Mouse (Mus musculus): ENCODE data around the gene Dock1. TPM values are rescaled to one million over a fixed set of nuclear protein-coding genes. Genes with fewer than 3 reads are reported as not detected.

Dock1 gene
- total and polyA plus RNA-seq, 3 experiments, result not detected

- Histone ChIP-seq H3K9me3 (replicated peaks; ENCODE audit: low read length) (peaks cover 73% of the 10 kb centered on the region), H3K79me2 (replicated peaks; ENCODE audit: control insufficient read depth, extremely low read depth, insufficient read depth, poor library complexity, severe bottlenecking) (no peaks in the 10 kb centered on the region), H3K4me2 (ENCODE audit: insufficient read depth, low read depth, poor library complexity, severe bottlenecking) (no peak overlapping the region), H3K4me1 (ENCODE audit: control insufficient read depth in 1 of 2, insufficient read depth in 2 of 2) (no peaks in the 10 kb centered on the region), H3K27me3 (replicated peaks) (no peaks in the 10 kb centered on the region), H3K9ac (ENCODE audit: insufficient read depth, low read depth) (no peak overlapping the region), H3K27ac (ENCODE audit: insufficient read depth, low read depth) (no peak overlapping the region), H3K36me3 (replicated peaks in 1 of 2; ENCODE audit: control insufficient read depth in 1 of 2, insufficient read depth in 1 of 2, low read length in 1 of 2) (no peaks in the 10 kb centered on the region), H3K4me3 (replicated peaks in 1 of 3; ENCODE audit: low read depth in 2 of 3, low read length in 2 of 3, poor library complexity in 1 of 3) (no peak overlapping the region)
- TF ChIP-seq BHLHE40 (IDR thresholded peaks at IDR 0.05; ENCODE audit: low read depth, low read length) (no peak), CHD2 (IDR thresholded peaks at IDR 0.05; ENCODE audit: low read length) (no peak), ZNF384 (IDR thresholded peaks at IDR 0.05; ENCODE audit: low read depth, low read length) (no peak), SIN3A (IDR thresholded peaks at IDR 0.05; ENCODE audit: low read length) (no peak), MAZ (IDR thresholded peaks at IDR 0.05; ENCODE audit: low read depth, low read length) (no peak), POLR2AphosphoS2 (IDR thresholded peaks at IDR 0.05; ENCODE audit: low read depth, low read length) (no peak), USF2 (conservative IDR thresholded peaks at IDR 0.05; ENCODE audit: low read depth, low read length) (no peak), MEF2A (IDR thresholded peaks at IDR 0.05; ENCODE audit: borderline replicate concordance, low read depth, low read length) (no peak), IRF4 (IDR thresholded peaks at IDR 0.05; ENCODE audit: low read depth, low read length) (no peak), RAD21 (IDR thresholded peaks at IDR 0.05; ENCODE audit: low read depth, low read length) (no peak), ZC3H11A (IDR thresholded peaks at IDR 0.05; ENCODE audit: low read depth, low read length) (no peak), TCF12 (IDR thresholded peaks at IDR 0.05; ENCODE audit: low read depth, low read length) (no peak), CTCF (conservative IDR thresholded peaks at IDR 0.05 in 1 of 2, IDR thresholded peaks at IDR 0.05 in 1 of 2; ENCODE audit: low read depth in 2 of 2, low read length in 2 of 2) (no peak), JUND (conservative IDR thresholded peaks at IDR 0.05; ENCODE audit: low read depth, low read length) (no peak)
- dilution Hi-C loops (cut with MboI; ENCODE audit: extremely low pct_ligation_motif_present, extremely low pct_unique_long_range_greater_than_20kb, low sequenced_read_pairs), result no loop called here
- no peak for DNase-seq (ENCODE audit: extremely low read depth)
- in situ Hi-C loops (cut with MboI; ENCODE audit: low pct_ligation_motif_present, low pct_unique_long_range_greater_than_20kb, low sequenced_read_pairs), result no loop called here
These were observed 474.3 kb downstream of the Dock1 start for GRCm38 (mm10) chr7:135144731-135145130.

GRCm38 (mm10) chr7:135150926-135151325 is 480.5 kb downstream of the Dock1 start:
- in situ Hi-C loops (cut with MboI; ENCODE audit: low pct_ligation_motif_present, low pct_unique_long_range_greater_than_20kb, low sequenced_read_pairs) (no loop called here), dilution Hi-C loops (cut with MboI; ENCODE audit: extremely low pct_ligation_motif_present, extremely low pct_unique_long_range_greater_than_20kb, low sequenced_read_pairs) (no loop called here)
- TF ChIP-seq ELF1 (IDR thresholded peaks at IDR 0.05; ENCODE audit: low read depth, low read length) (no peak), NELFE (IDR thresholded peaks at IDR 0.05; ENCODE audit: low read depth, low read length) (no peak), NRF1 (IDR thresholded peaks at IDR 0.05; ENCODE audit: low read depth, low read length) (no peak), GABPA (IDR thresholded peaks at IDR 0.05; ENCODE audit: insufficient replicate concordance, low read depth, low read length) (no peak), HCFC1 (IDR thresholded peaks at IDR 0.05; ENCODE audit: low read depth, low read length) (no peak), USF2 (conservative IDR thresholded peaks at IDR 0.05; ENCODE audit: low read depth, low read length) (no peak), ZNF384 (IDR thresholded peaks at IDR 0.05; ENCODE audit: low read depth, low read length) (no peak), ZMIZ1 (IDR thresholded peaks at IDR 0.05; ENCODE audit: low read depth, low read length) (no peak), E2F4 (IDR thresholded peaks at IDR 0.05; ENCODE audit: insufficient replicate concordance, low read depth, low read length) (no peak), RAD21 (IDR thresholded peaks at IDR 0.05; ENCODE audit: low read depth, low read length) (no peak), PAX5 (IDR thresholded peaks at IDR 0.05; ENCODE audit: low read length) (no peak), MAFK (IDR thresholded peaks at IDR 0.05; ENCODE audit: insufficient replicate concordance, low read length) (no peak), MAX (IDR thresholded peaks at IDR 0.05; ENCODE audit: low read length) (no peak), CHD1 (IDR thresholded peaks at IDR 0.05; ENCODE audit: low read depth, low read length) (no peak)
- H3K4me3 ChIP-seq (replicated peaks in 1 of 3; ENCODE audit: low read depth in 2 of 3, low read length in 2 of 3, poor library complexity in 1 of 3), result no peak overlapping the region
- no peak for DNase-seq (ENCODE audit: extremely low read depth)
- H3K27me3 ChIP-seq (replicated peaks), result no peaks in the 10 kb centered on the region
- no peaks in the 10 kb centered on the region for H3K79me2 ChIP-seq (replicated peaks; ENCODE audit: control insufficient read depth, extremely low read depth, insufficient read depth, poor library complexity, severe bottlenecking)
- H3K4me1 ChIP-seq (ENCODE audit: control insufficient read depth in 1 of 2, insufficient read depth in 2 of 2), result no peaks in the 10 kb centered on the region
- peaks cover 75% of the 10 kb centered on the region for H3K9me3 ChIP-seq (replicated peaks; ENCODE audit: low read length)
- no peak overlapping the region for H3K9ac ChIP-seq (ENCODE audit: insufficient read depth, low read depth)
- no peaks in the 10 kb centered on the region for H3K36me3 ChIP-seq (replicated peaks in 1 of 2; ENCODE audit: control insufficient read depth in 1 of 2, insufficient read depth in 1 of 2, low read length in 1 of 2)
- H3K27ac ChIP-seq (ENCODE audit: insufficient read depth, low read depth), result no peak overlapping the region
- no peak overlapping the region for H3K4me2 ChIP-seq (ENCODE audit: insufficient read depth, low read depth, poor library complexity, severe bottlenecking)

Measured in CH12.LX (cell line).